Mouse (Mus musculus) layer of hippocampus, postnatal 25 days (tissue): Measurements from ENCODE around the gene Otol1. TPM values are rescaled to one million over a fixed set of nuclear protein-coding genes. Genes with fewer than 3 reads are reported as not detected.

Source experiments
- DNase-seq, 2 experiments: peaks; one replicate each; pipeline ENCODE4 v3.0.0; 2022; ENCODE audit warnings: mixed read lengths in 2 of 2, low spot score in 1 of 2; ENCODE audit errors: extremely low spot score in 1 of 2
- total RNA-seq, 2 experiments: library from RNA; stranded (reverse); gene quantifications; 2 replicates each; pipeline ENCODE4 v1.2.3; 2021

Otol1 gene
- not detected for total RNA-seq

- DNase-seq = no peak
Measured at GRCm38 (mm10) chr3:70007313-70007712, at the start of gene Otol1. Gene Otol1 (plus strand): TSS chr3:70007613.

- no peak for DNase-seq
Measured at GRCm38 (mm10) chr3:69962187-69962586, 45.2 kb upstream of the Otol1 start.

- DNase-seq = no peak
Measured at GRCm38 (mm10) chr3:69971482-69972097, 35.8 kb upstream of the Otol1 start.

GRCm38 (mm10) chr3:69978092-69978491 lies 29.3 kb upstream of the Otol1 start:
- no peak for DNase-seq

GRCm38 (mm10) chr3:69993806-69994205 lies 13.6 kb upstream of the Otol1 start:
- DNase-seq = no peak

GRCm38 (mm10) chr3:70001540-70001939 lies 5.9 kb upstream of the Otol1 start:
- no peak for DNase-seq

- DNase-seq = no peak
Measured at GRCm38 (mm10) chr3:70003126-70003764, 4.2 kb upstream of the Otol1 start.

- peak in 1 of 2 experiments; percentile 35 for DNase-seq
Measured at GRCm38 (mm10) chr3:70003955-70004354, 3.5 kb upstream of the Otol1 start.

GRCm38 (mm10) chr3:70004379-70004778 lies 3.0 kb upstream of the Otol1 start:
- no peak for DNase-seq

- no peak for DNase-seq
Measured at GRCm38 (mm10) chr3:70012641-70013040, 5.2 kb downstream of the Otol1 start.

GRCm38 (mm10) chr3:70026605-70027004 lies 19.2 kb downstream of the Otol1 start:
- DNase-seq = no peak

- no peak for DNase-seq
Measured at GRCm38 (mm10) chr3:70029260-70029659, 21.8 kb downstream of the Otol1 start.

- DNase-seq = peak; percentile 19 to 71
Measured at GRCm38 (mm10) chr3:70035593-70035992, 28.2 kb downstream of the Otol1 start.

Other genes starting within 250 kb of the Otol1 start
- gene Sptssb, start 147.7 kb upstream of the Otol1 start, total RNA-seq = 1 to 10 TPM; 1.3 to 2.0 TPM